In the genomic region with DNA sequence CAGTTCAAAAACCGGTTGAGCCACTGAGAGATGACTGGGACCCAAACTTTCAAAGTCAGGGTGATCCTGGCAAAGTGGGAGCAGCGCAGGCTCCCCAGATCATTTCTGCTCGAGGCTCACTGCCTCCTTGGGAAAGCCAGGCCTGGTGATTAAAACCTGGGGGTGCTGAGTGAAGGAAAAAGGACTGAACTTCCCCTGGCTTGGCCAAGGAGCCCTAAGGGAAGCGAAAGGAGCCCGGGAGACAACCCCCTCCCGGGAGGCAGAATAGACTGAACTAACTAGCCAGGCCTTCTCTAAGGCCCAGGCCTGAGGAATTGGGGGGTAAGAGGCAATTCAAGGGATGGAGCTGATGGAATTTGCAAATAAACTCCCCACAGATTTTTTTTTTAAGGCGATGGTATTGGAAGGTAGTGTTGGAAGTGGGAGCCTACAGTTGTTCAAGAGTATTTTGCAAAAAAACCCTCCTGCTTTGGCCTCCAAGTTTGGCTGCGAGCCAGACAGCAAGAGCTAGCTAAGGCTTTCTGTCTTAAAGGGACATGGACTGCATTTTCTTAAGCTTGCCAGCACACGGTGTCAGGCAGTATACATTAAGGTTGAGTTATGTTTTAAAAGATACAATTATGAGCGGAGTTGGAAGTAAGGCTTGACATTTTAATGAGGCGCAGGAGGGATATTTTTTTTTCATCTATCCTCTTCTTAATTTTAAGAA, we compare ENCODE assay signal across 8 mouse cellular contexts. TPM values are rescaled to one million over a fixed set of nuclear protein-coding genes. Genes with fewer than 3 reads are reported as not detected.
A peak's percentile ranks its signal among the peaks of the same experiment; 100 is the strongest.
DNase-seq lines count a peak whose midpoint lies in the region; ATAC-seq lines count a peak whose summit lies in the region.

No protein-coding gene starts in this region.

- peaks cover 6% of the 10 kb centered on the region for H3K4me1 ChIP-seq in heart, embryonic 11.5 days (ENCODE audit: control insufficient read depth, insufficient read depth, low read length)
- H3K4me1 ChIP-seq in heart, embryonic 15.5 days (replicated peaks): peaks cover 22% of the 10 kb centered on the region

- ATAC-seq in heart, embryonic 11.5 days (replicated peaks; ENCODE audit: insufficient number of reproducible peaks, low FRiP score, low TSS enrichment): no peak
- ATAC-seq in heart, embryonic 15.5 days (replicated peaks; ENCODE audit: insufficient number of reproducible peaks, insufficient read depth, low FRiP score, low read depth): no peak
- no peak for ATAC-seq in megakaryocyte, adult 5-6 weeks (ENCODE audit: poor library complexity, severe bottlenecking)

- 0 out of 2 replicates have a peak, but pooled peaks cover 2% of the 10 kb centered on the region for H3K36me3 ChIP-seq in heart, embryonic 11.5 days (ENCODE audit: control insufficient read depth, insufficient read depth, low read length)
- H3K36me3 ChIP-seq in heart, embryonic 15.5 days: 0 out of 2 replicates have a peak, but pooled peaks cover 5% of the 10 kb centered on the region

- no peak overlapping the region for H3K9ac ChIP-seq in heart, embryonic 11.5 days (ENCODE audit: low read depth, low read length)
- no peak overlapping the region for H3K9ac ChIP-seq in heart, embryonic 15.5 days

- WGBS in heart, embryonic 11.5 days (ENCODE audit: insufficient replicate concordance): 34% methylated on average over 11 of the region's 11 CpGs
- WGBS in heart, embryonic 15.5 days: 50% methylated on average over 11 of the region's 11 CpGs

- peak; percentile 94 for DNase-seq in heart, adult 11 months
- DNase-seq in cerebellum, postnatal 36 days: peak; percentile 63 to 65
- DNase-seq in mesoderm, embryonic 11.5 days (ENCODE audit: low read depth, low spot score): peak; percentile 53
- no peak for DNase-seq in layer of hippocampus, adult 8-10 months (ENCODE audit: low spot score in 2 of 2)
- no peak for DNase-seq in yolk sac, embryonic 10.5 days (ENCODE audit: low spot score)

- peaks cover 25% of the 10 kb centered on the region for H3K27me3 ChIP-seq in heart, embryonic 11.5 days (ENCODE audit: control insufficient read depth, insufficient read depth, low read length)
- peaks cover 27% of the 10 kb centered on the region for H3K27me3 ChIP-seq in heart, embryonic 15.5 days

- H3K4me3 ChIP-seq in heart, embryonic 11.5 days (ENCODE audit: low read depth, low read length): no peak overlapping the region
- no peak overlapping the region for H3K4me3 ChIP-seq in heart, embryonic 15.5 days

- H3K4me2 ChIP-seq in heart, embryonic 11.5 days: no peak overlapping the region
- peak overlapping the region; percentile 13; the same call in 1 of the 2 replicates for H3K4me2 ChIP-seq in heart, embryonic 15.5 days

- H3K9me3 ChIP-seq in heart, embryonic 11.5 days (replicated peaks; ENCODE audit: control insufficient read depth, low read length): no peaks in the 10 kb centered on the region
- H3K9me3 ChIP-seq in heart, embryonic 15.5 days (replicated peaks): no peaks in the 10 kb centered on the region

- no peak overlapping the region for H3K27ac ChIP-seq in heart, embryonic 11.5 days (ENCODE audit: low read depth, low read length)
- 0 out of 2 replicates have a peak overlapping the region, but pooled peaks have one; percentile 12 for H3K27ac ChIP-seq in heart, embryonic 15.5 days

RNA-seq across cellular contexts. Expression of a gene that starts 5.1 kb away (rescaled TPM):
- 14.5 and 16.1 TPM in 2 replicates for polyA plus RNA-seq in heart, embryonic 11.5 days (2014; fragmentation: Nextera tagmentation; extraction: Ambion mirVana)
- polyA plus RNA-seq in heart, embryonic 15.5 days (2015; fragmentation: Nextera tagmentation; extraction: Ambion mirVana): 16.6 and 16.8 TPM in 2 replicates
- 1 to 10 TPM; 2.8 to 5.3 (median 3.4) TPM for total RNA-seq in layer of hippocampus, adult 8-10 months (2022)
- total RNA-seq in megakaryocyte, adult 5-6 weeks (2015): 0.09 and 0.25 TPM in 2 replicates
- 0.33 TPM in 1 of 2 replicates, not detected in the other for total RNA-seq in megakaryocyte, adult 5-6 weeks (2017)

Comparison
In these comparisons a context has a peak if more than half of its experiments do, and no peak if none do; other contexts are left out.
1. DNase-seq: peak in heart, adult 11 months (single experiment), cerebellum, postnatal 36 days (2 of 2) and mesoderm, embryonic 11.5 days (single experiment); none in layer of hippocampus, adult 8-10 months (0 of 2) and yolk sac, embryonic 10.5 days (single experiment).